Mouse (Mus musculus) frontal cortex, postnatal 36 days (tissue): Measurements from ENCODE around the gene Yipf4.
A peak's percentile ranks its signal among the peaks of the same experiment; 100 is the strongest.

Source experiments
- DNase-seq, 2 experiments: peaks; one replicate each; pipeline ENCODE4 v3.0.0; 2022; ENCODE audit warnings: low spot score in 2 of 2

Gene Yipf4

GRCm38 (mm10) chr17:74522797-74523723, 33.8 kb downstream of the Yipf4 start:
- no peak for DNase-seq

- DNase-seq, result no peak
Measured at GRCm38 (mm10) chr17:74526117-74526516, 36.8 kb downstream of the Yipf4 start.

- DNase-seq, result peak in 1 of 2 experiments; percentile 12
Measured at GRCm38 (mm10) chr17:74526806-74527653, 37.7 kb downstream of the Yipf4 start.

GRCm38 (mm10) chr17:74527729-74528607, 38.7 kb downstream of the Yipf4 start, which contains the start of gene Birc6:
Gene Birc6, plus strand, starts transcription at chr17:74528295.
- DNase-seq, result peak; percentile 100

- peak in 1 of 2 experiments; percentile 26 for DNase-seq
Measured at GRCm38 (mm10) chr17:74528648-74529532, 39.6 kb downstream of the Yipf4 start.

GRCm38 (mm10) chr17:74529533-74529824, 40.2 kb downstream of the Yipf4 start:
- no peak for DNase-seq

- DNase-seq, result no peak
Measured at GRCm38 (mm10) chr17:74534971-74535370, 45.7 kb downstream of the Yipf4 start.

GRCm38 (mm10) chr17:74537526-74537925, 48.2 kb downstream of the Yipf4 start:
- DNase-seq, result no peak

- DNase-seq, result no peak
Measured at GRCm38 (mm10) chr17:74543615-74544014, 54.3 kb downstream of the Yipf4 start.
